In genomic region chr7:121033856-121034652, GRCm38 (mm10) we compare ENCODE assay signal across 8 mouse cellular contexts. TPM values are rescaled to one million over a fixed set of nuclear protein-coding genes. Genes with fewer than 3 reads are reported as not detected.
DNase-seq lines count a peak whose midpoint lies in the region; ATAC-seq and TF ChIP-seq lines count a peak whose summit lies in the region.

Mettl9 (plus strand) TSS chr7:121034445.

- H3K4me2 ChIP-seq in embryonic facial prominence, embryonic 15.5 days (replicated peaks) = peak within 1 kb of the TSS; percentile 81
- peak within 1 kb of the TSS; percentile 68 for H3K4me2 ChIP-seq in kidney, embryonic 14.5 days (replicated peaks; ENCODE audit: low read depth, low read length)
- peak within 1 kb of the TSS; percentile 65 for H3K4me2 ChIP-seq in limb, embryonic 15.5 days

- H3K36me3 ChIP-seq in embryonic facial prominence, embryonic 15.5 days = no peaks in the 10 kb centered on the region
- no peaks in the 10 kb centered on the region for H3K36me3 ChIP-seq in kidney, embryonic 14.5 days (ENCODE audit: control insufficient read depth, insufficient read depth, low read length)
- no peaks in the 10 kb centered on the region for H3K36me3 ChIP-seq in limb, embryonic 15.5 days

- no peak for TF ChIP-seq CTCF in bone marrow, adult 2 months (IDR thresholded peaks at IDR 0.05; ENCODE audit: control insufficient read depth, insufficient read depth, low read length)

- H3K4me3 ChIP-seq in bone marrow, adult 2 months (replicated peaks; ENCODE audit: control insufficient read depth, low read depth, low read length) = peak within 1 kb of the TSS; percentile 79
- peak within 1 kb of the TSS; percentile 85 for H3K4me3 ChIP-seq in embryonic facial prominence, embryonic 15.5 days (replicated peaks)
- peak within 1 kb of the TSS; percentile 98 for H3K4me3 ChIP-seq in kidney, embryonic 14.5 days (ENCODE audit: low read length)
- peak within 1 kb of the TSS; percentile 96 for H3K4me3 ChIP-seq in limb, embryonic 15.5 days

- H3K4me1 ChIP-seq in bone marrow, adult 2 months (ENCODE audit: control insufficient read depth, insufficient read depth, low read length) = no peaks in the 10 kb centered on the region; the same call in 1 of the 2 replicates
- H3K4me1 ChIP-seq in embryonic facial prominence, embryonic 15.5 days = peaks cover 11% of the 10 kb centered on the region
- H3K4me1 ChIP-seq in kidney, embryonic 14.5 days (ENCODE audit: control insufficient read depth, insufficient read depth, low read length) = peaks cover 24% of the 10 kb centered on the region; the same call in 1 of the 2 replicates
- H3K4me1 ChIP-seq in limb, embryonic 15.5 days = peaks cover 28% of the 10 kb centered on the region

- H3K27me3 ChIP-seq in embryonic facial prominence, embryonic 15.5 days = peaks cover 6% of the 10 kb centered on the region; the same call in 1 of the 2 replicates
- H3K27me3 ChIP-seq in kidney, embryonic 14.5 days (ENCODE audit: control insufficient read depth, insufficient read depth, low read length) = peaks cover 4% of the 10 kb centered on the region
- 0 out of 2 replicates have a peak, but pooled peaks cover 5% of the 10 kb centered on the region for H3K27me3 ChIP-seq in limb, embryonic 15.5 days

- peak within 1 kb of the TSS; percentile 95 for H3K9ac ChIP-seq in embryonic facial prominence, embryonic 15.5 days
- peak within 1 kb of the TSS; percentile 100 for H3K9ac ChIP-seq in kidney, embryonic 14.5 days (ENCODE audit: low read depth, low read length)
- H3K9ac ChIP-seq in limb, embryonic 15.5 days = peak within 1 kb of the TSS; percentile 99

- peak; percentile 83 for TF ChIP-seq POLR2A in bone marrow, adult 2 months (IDR thresholded peaks at IDR 0.05; ENCODE audit: borderline replicate concordance, control insufficient read depth, low read depth, low read length)

- no peaks in the 10 kb centered on the region for H3K9me3 ChIP-seq in embryonic facial prominence, embryonic 15.5 days (replicated peaks)
- H3K9me3 ChIP-seq in kidney, embryonic 14.5 days (ENCODE audit: control insufficient read depth, low read length) = no peaks in the 10 kb centered on the region
- H3K9me3 ChIP-seq in limb, embryonic 15.5 days = no peaks in the 10 kb centered on the region

- H3K27ac ChIP-seq in bone marrow, adult 2 months (ENCODE audit: control insufficient read depth, insufficient read depth, low read depth, low read length, poor library complexity) = peak within 1 kb of the TSS; percentile 91
- H3K27ac ChIP-seq in embryonic facial prominence, embryonic 15.5 days (replicated peaks) = peak within 1 kb of the TSS; percentile 93
- peak within 1 kb of the TSS; percentile 98 for H3K27ac ChIP-seq in kidney, embryonic 14.5 days (ENCODE audit: low read depth, low read length)
- peak within 1 kb of the TSS; percentile 97 for H3K27ac ChIP-seq in limb, embryonic 15.5 days

- WGBS in bone marrow, adult 2 months = 5% methylated on average over 36 of the region's 43 CpGs
- WGBS in embryonic facial prominence, embryonic 15.5 days = 2% methylated on average over 42 of the region's 43 CpGs
- WGBS in kidney, embryonic 14.5 days = 2% methylated on average over 38 of the region's 43 CpGs
- 2% methylated on average over 36 of the region's 43 CpGs for WGBS in limb, embryonic 15.5 days

- ATAC-seq in embryonic facial prominence, embryonic 15.5 days (ENCODE audit: insufficient number of reproducible peaks, low FRiP score, low TSS enrichment, low read depth) = peak; percentile 98
- ATAC-seq in kidney, embryonic 14.5 days (ENCODE audit: low FRiP score, low TSS enrichment) = peak; percentile 97
- ATAC-seq in limb, embryonic 15.5 days (ENCODE audit: insufficient number of reproducible peaks, low FRiP score, low TSS enrichment, low read depth) = peak; percentile 96

- DNase-seq in 416B (ENCODE audit: low read depth) = peak; percentile 95
- DNase-seq in heart, adult 9 months (ENCODE audit: low spot score in 2 of 2) = peak; percentile 93
- DNase-seq in monocyte, adult 2 months (ENCODE audit: low read depth in 1 of 2, low spot score in 2 of 2) = peak; percentile 79 to 84
- DNase-seq in spleen, postnatal 36 days (ENCODE audit: low spot score in 2 of 2) = peak; percentile 89 to 91

RNA-seq across cellular contexts. Expression of gene Mettl9, which starts in this region (rescaled TPM):
- 22.6 and 48.1 TPM in 2 replicates for polyA plus RNA-seq in bone marrow, adult 2 months (2011; ENCODE audit: insufficient read depth, insufficient read length, low replicate concordance, missing spikeins)
- 133 and 136 TPM in 2 replicates for polyA plus RNA-seq in embryonic facial prominence, embryonic 15.5 days (2015; fragmentation: Nextera tagmentation; extraction: Ambion mirVana)
- 189 and 203 TPM in 2 replicates for polyA plus RNA-seq in kidney, embryonic 14.5 days (2014; fragmentation: Nextera tagmentation; extraction: Ambion mirVana)
- polyA plus RNA-seq in limb, embryonic 15.5 days (2015; fragmentation: Nextera tagmentation; extraction: Ambion mirVana) = 150 and 171 TPM in 2 replicates

Comparison
In these comparisons a context has a peak if more than half of its experiments do, and no peak if none do; other contexts are left out.
1. Peak in every context shown above with its lines: DNase-seq, ATAC-seq, H3K4me3 ChIP-seq and H3K27ac ChIP-seq.